Mouse (Mus musculus) embryonic fibroblast, embryonic 13.5 days (primary cell): ENCODE data around the gene Slc7a15.
"Not testable (repeated sequence)": the region's sequence is repeated elsewhere in the genome, so short reads cannot be mapped to it uniquely, and the experiment has no call there.

Experiments
- CTCF ChIP-seq: IDR thresholded peaks from 2 replicates; pipeline ENCODE4 v1.5.1; 2011; ENCODE audit warnings: mild to moderate bottlenecking, control low read depth, low read length, moderate library complexity, borderline replicate concordance; ENCODE audit not compliant: insufficient read depth
- POLR2A ChIP-seq: IDR thresholded peaks from 2 replicates; pipeline ENCODE4 v1.6.1; 2011; ENCODE audit warnings: low read depth, mild to moderate bottlenecking, control low read depth, low read length, moderate library complexity

DNA sequence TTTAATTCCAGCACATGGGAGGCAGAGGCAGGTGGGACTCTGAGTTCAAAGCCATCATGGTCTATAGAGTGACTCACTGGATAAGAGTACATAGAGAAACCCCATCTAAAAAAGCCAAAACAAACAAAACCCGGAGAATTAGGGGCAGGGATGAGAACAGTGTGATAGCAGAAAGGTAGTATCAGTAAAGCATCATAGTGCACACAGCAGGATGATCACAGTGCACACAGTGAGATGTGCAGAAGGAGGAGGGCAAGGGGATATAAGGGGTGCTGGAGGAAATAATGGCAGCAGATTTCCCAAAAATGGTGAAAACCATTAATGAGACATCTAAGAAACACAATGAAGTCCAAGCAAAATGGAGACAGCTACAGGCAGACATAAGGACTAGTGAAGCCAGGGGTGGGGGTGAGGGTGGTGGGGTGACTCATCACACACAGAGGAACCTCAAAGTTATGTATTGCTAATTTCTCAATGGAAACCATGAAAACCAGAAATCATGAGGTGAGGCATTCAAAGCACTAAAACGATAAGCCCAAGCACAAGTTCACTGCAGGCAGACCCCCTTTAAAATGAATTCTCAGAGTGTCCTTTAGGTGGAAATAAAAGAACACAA, 27.5 kb downstream of the Slc7a15 start:
- not testable (repeated sequence) for TF ChIP-seq POLR2A, CTCF
